Mouse (Mus musculus): ENCODE data around the gene Slc22a23. TPM values are rescaled to one million over a fixed set of nuclear protein-coding genes. Genes with fewer than 3 reads are reported as not detected.

Slc22a23 gene
- polyA plus RNA-seq, 2 experiments, result 6.4 to 16.6 TPM

GRCm38 (mm10) chr13:34290346-34290745 is 54.6 kb downstream of the Slc22a23 start:
- no peak for ATAC-seq (ENCODE audit: low FRiP score, low read depth)
- Histone ChIP-seq H3K4me1 (ENCODE audit: control insufficient read depth, insufficient read depth, low read length) (no peaks in the 10 kb centered on the region), H3K4me3 (replicated peaks; ENCODE audit: low read length) (no peak overlapping the region), H3K9ac (ENCODE audit: low read depth, low read length, severe bottlenecking) (no peak overlapping the region), H3K27ac (replicated peaks; ENCODE audit: low read depth, low read length) (no peak overlapping the region), H3K9me3 (ENCODE audit: control insufficient read depth, low read length) (no peaks in the 10 kb centered on the region), H3K36me3 (ENCODE audit: control insufficient read depth, insufficient read depth, low read length) (no peaks in the 10 kb centered on the region), H3K4me2 (replicated peaks; ENCODE audit: low read depth, low read length, severe bottlenecking) (no peak overlapping the region), H3K27me3 (ENCODE audit: control insufficient read depth, insufficient read depth, low read length) (no peaks in the 10 kb centered on the region)
- TF ChIP-seq POLR2A (IDR thresholded peaks at IDR 0.05; ENCODE audit: borderline replicate concordance, extremely low read depth, insufficient read depth, insufficient read length), result no peak
- 72% methylated on average over 1 of the region's 1 CpGs for WGBS
- no peak for DNase-seq (ENCODE audit: low spot score)

GRCm38 (mm10) chr13:34289567-34289966 is 55.4 kb downstream of the Slc22a23 start:
- H3K9me3 ChIP-seq (ENCODE audit: control insufficient read depth, low read length), result no peaks in the 10 kb centered on the region
- H3K27me3 ChIP-seq (ENCODE audit: control insufficient read depth, insufficient read depth, low read length), result no peaks in the 10 kb centered on the region
- H3K4me2 ChIP-seq (replicated peaks; ENCODE audit: low read depth, low read length, severe bottlenecking), result no peak overlapping the region
- no peak overlapping the region for H3K4me3 ChIP-seq (replicated peaks; ENCODE audit: low read length)
- H3K4me1 ChIP-seq (ENCODE audit: control insufficient read depth, insufficient read depth, low read length), result no peaks in the 10 kb centered on the region
- WGBS, result 78% methylated on average over 2 of the region's 2 CpGs
- H3K36me3 ChIP-seq (ENCODE audit: control insufficient read depth, insufficient read depth, low read length), result no peaks in the 10 kb centered on the region
- TF ChIP-seq POLR2A (IDR thresholded peaks at IDR 0.05; ENCODE audit: borderline replicate concordance, extremely low read depth, insufficient read depth, insufficient read length), result no peak
- ATAC-seq (ENCODE audit: low FRiP score, low read depth) (no peak), DNase-seq (ENCODE audit: low spot score) (no peak)
- no peak overlapping the region for H3K9ac ChIP-seq (ENCODE audit: low read depth, low read length, severe bottlenecking)
- H3K27ac ChIP-seq (replicated peaks; ENCODE audit: low read depth, low read length), result no peak overlapping the region

GRCm38 (mm10) chr13:34288129-34288528 is 56.9 kb downstream of the Slc22a23 start:
- ATAC-seq (ENCODE audit: low FRiP score, low read depth), result no peak
- no peaks in the 10 kb centered on the region for H3K9me3 ChIP-seq (ENCODE audit: control insufficient read depth, low read length)
- no peak for DNase-seq (ENCODE audit: low spot score)
- H3K27me3 ChIP-seq (ENCODE audit: control insufficient read depth, insufficient read depth, low read length), result no peaks in the 10 kb centered on the region
- H3K9ac ChIP-seq (ENCODE audit: low read depth, low read length, severe bottlenecking), result no peak overlapping the region
- H3K4me2 ChIP-seq (replicated peaks; ENCODE audit: low read depth, low read length, severe bottlenecking), result no peak overlapping the region
- no peak overlapping the region for H3K27ac ChIP-seq (replicated peaks; ENCODE audit: low read depth, low read length)
- H3K36me3 ChIP-seq (ENCODE audit: control insufficient read depth, insufficient read depth, low read length), result no peaks in the 10 kb centered on the region
- H3K4me1 ChIP-seq (ENCODE audit: control insufficient read depth, insufficient read depth, low read length), result no peaks in the 10 kb centered on the region
- WGBS, result 34% methylated on average over 2 of the region's 2 CpGs
- no peak for TF ChIP-seq POLR2A (IDR thresholded peaks at IDR 0.05; ENCODE audit: borderline replicate concordance, extremely low read depth, insufficient read depth, insufficient read length)
- H3K4me3 ChIP-seq (replicated peaks; ENCODE audit: low read length), result no peak overlapping the region

- H3K9me3 ChIP-seq (ENCODE audit: control insufficient read depth, low read length), result no peaks in the 10 kb centered on the region
- no peaks in the 10 kb centered on the region for H3K36me3 ChIP-seq (ENCODE audit: control insufficient read depth, insufficient read depth, low read length)
- H3K27ac ChIP-seq (replicated peaks; ENCODE audit: low read depth, low read length), result no peak overlapping the region
- no peaks in the 10 kb centered on the region for H3K27me3 ChIP-seq (ENCODE audit: control insufficient read depth, insufficient read depth, low read length)
- 24% methylated on average over 9 of the region's 9 CpGs for WGBS
- H3K4me3 ChIP-seq (replicated peaks; ENCODE audit: low read length), result no peak overlapping the region
- no peak overlapping the region for H3K9ac ChIP-seq (ENCODE audit: low read depth, low read length, severe bottlenecking)
- DNase-seq (ENCODE audit: low spot score) (no peak), ATAC-seq (ENCODE audit: low FRiP score, low read depth) (no peak)
- TF ChIP-seq POLR2A (IDR thresholded peaks at IDR 0.05; ENCODE audit: borderline replicate concordance, extremely low read depth, insufficient read depth, insufficient read length), result no peak
- no peaks in the 10 kb centered on the region for H3K4me1 ChIP-seq (ENCODE audit: control insufficient read depth, insufficient read depth, low read length)
- H3K4me2 ChIP-seq (replicated peaks; ENCODE audit: low read depth, low read length, severe bottlenecking), result no peak overlapping the region
Observed at GRCm38 (mm10) chr13:34287601-34288083, 57.3 kb downstream of the Slc22a23 start.

- no peak overlapping the region for H3K4me3 ChIP-seq (replicated peaks; ENCODE audit: low read length)
- no peak overlapping the region for H3K4me2 ChIP-seq (replicated peaks; ENCODE audit: low read depth, low read length, severe bottlenecking)
- 90% methylated on average over 6 of the region's 6 CpGs for WGBS
- H3K27ac ChIP-seq (replicated peaks; ENCODE audit: low read depth, low read length), result no peak overlapping the region
- no peaks in the 10 kb centered on the region for H3K36me3 ChIP-seq (ENCODE audit: control insufficient read depth, insufficient read depth, low read length)
- H3K4me1 ChIP-seq (ENCODE audit: control insufficient read depth, insufficient read depth, low read length), result no peaks in the 10 kb centered on the region
- no peaks in the 10 kb centered on the region for H3K27me3 ChIP-seq (ENCODE audit: control insufficient read depth, insufficient read depth, low read length)
- TF ChIP-seq POLR2A (IDR thresholded peaks at IDR 0.05; ENCODE audit: borderline replicate concordance, extremely low read depth, insufficient read depth, insufficient read length), result no peak
- no peak for DNase-seq (ENCODE audit: low spot score)
- no peaks in the 10 kb centered on the region for H3K9me3 ChIP-seq (ENCODE audit: control insufficient read depth, low read length)
- no peak overlapping the region for H3K9ac ChIP-seq (ENCODE audit: low read depth, low read length, severe bottlenecking)
- ATAC-seq (ENCODE audit: low FRiP score, low read depth), result no peak
Observed at GRCm38 (mm10) chr13:34281360-34281759, 63.6 kb downstream of the Slc22a23 start.

GRCm38 (mm10) chr13:34278759-34279270 is 66.2 kb downstream of the Slc22a23 start:
- no peaks in the 10 kb centered on the region for H3K4me1 ChIP-seq (ENCODE audit: control insufficient read depth, insufficient read depth, low read length)
- no peak overlapping the region for H3K4me3 ChIP-seq (replicated peaks; ENCODE audit: low read length)
- H3K27ac ChIP-seq (replicated peaks; ENCODE audit: low read depth, low read length), result no peak overlapping the region
- H3K27me3 ChIP-seq (ENCODE audit: control insufficient read depth, insufficient read depth, low read length), result no peaks in the 10 kb centered on the region
- H3K9me3 ChIP-seq (ENCODE audit: control insufficient read depth, low read length), result no peaks in the 10 kb centered on the region
- TF ChIP-seq POLR2A (IDR thresholded peaks at IDR 0.05; ENCODE audit: borderline replicate concordance, extremely low read depth, insufficient read depth, insufficient read length), result no peak
- H3K36me3 ChIP-seq (ENCODE audit: control insufficient read depth, insufficient read depth, low read length), result no peaks in the 10 kb centered on the region
- DNase-seq (ENCODE audit: low spot score) (no peak), ATAC-seq (ENCODE audit: low FRiP score, low read depth) (no peak)
- no peak overlapping the region for H3K4me2 ChIP-seq (replicated peaks; ENCODE audit: low read depth, low read length, severe bottlenecking)
- no peak overlapping the region for H3K9ac ChIP-seq (ENCODE audit: low read depth, low read length, severe bottlenecking)
- 86% methylated on average over 5 of the region's 5 CpGs for WGBS
